Mouse (Mus musculus) layer of hippocampus, adult 9-11 months (tissue): ENCODE data around the gene Abi3.

Experiments used
- DNase-seq: peaks from one replicate; pipeline ENCODE4 v3.0.0; 2022

The Abi3 gene

GRCm38 (mm10) chr11:95824071-95824876 is 18.0 kb downstream of the Abi3 start, which contains the start of gene Phospho1:
Phospho1 (plus strand) TSS chr11:95824499.
- DNase-seq, result peak; percentile 88

GRCm38 (mm10) chr11:95822437-95822836 is 19.8 kb downstream of the Abi3 start:
- DNase-seq, result no peak

- DNase-seq, result no peak
These were observed 20.8 kb downstream of the Abi3 start for GRCm38 (mm10) chr11:95821511-95821910.

- DNase-seq, result no peak
These were observed 23.1 kb downstream of the Abi3 start for GRCm38 (mm10) chr11:95819138-95819537.

GRCm38 (mm10) chr11:95815412-95815811 is 26.9 kb downstream of the Abi3 start:
- no peak for DNase-seq

- DNase-seq, result no peak
These were observed 27.4 kb downstream of the Abi3 start for GRCm38 (mm10) chr11:95814857-95815256.

GRCm38 (mm10) chr11:95814101-95814500 is 28.2 kb downstream of the Abi3 start:
- no peak for DNase-seq

GRCm38 (mm10) chr11:95812224-95812623 is 30.1 kb downstream of the Abi3 start:
- peak; percentile 72 for DNase-seq

- no peak for DNase-seq
These were observed 30.5 kb downstream of the Abi3 start for GRCm38 (mm10) chr11:95811741-95812140.

GRCm38 (mm10) chr11:95810828-95811227 is 31.4 kb downstream of the Abi3 start:
- DNase-seq, result no peak

GRCm38 (mm10) chr11:95809603-95810002 is 32.7 kb downstream of the Abi3 start:
- DNase-seq, result no peak

GRCm38 (mm10) chr11:95808448-95809011 is 33.7 kb downstream of the Abi3 start:
- DNase-seq, result no peak

- DNase-seq, result no peak
These were observed 34.4 kb downstream of the Abi3 start for GRCm38 (mm10) chr11:95807884-95808283.

- DNase-seq, result no peak
These were observed 36.7 kb downstream of the Abi3 start for GRCm38 (mm10) chr11:95805527-95805926.

GRCm38 (mm10) chr11:95805010-95805409 is 37.3 kb downstream of the Abi3 start:
- DNase-seq, result no peak

GRCm38 (mm10) chr11:95795582-95795981 is 46.7 kb downstream of the Abi3 start:
- no peak for DNase-seq

- no peak for DNase-seq
These were observed 48.1 kb downstream of the Abi3 start for GRCm38 (mm10) chr11:95794201-95794600.

GRCm38 (mm10) chr11:95792950-95793509 is 49.2 kb downstream of the Abi3 start:
- no peak for DNase-seq

- peak; percentile 89 for DNase-seq
These were observed 50.5 kb downstream of the Abi3 start for GRCm38 (mm10) chr11:95791787-95792186.

GRCm38 (mm10) chr11:95789451-95789891 is 52.8 kb downstream of the Abi3 start:
- no peak for DNase-seq

- no peak for DNase-seq
These were observed 55.8 kb downstream of the Abi3 start for GRCm38 (mm10) chr11:95786511-95786910.

GRCm38 (mm10) chr11:95785675-95786074 is 56.6 kb downstream of the Abi3 start:
- no peak for DNase-seq

GRCm38 (mm10) chr11:95783958-95784357 is 58.3 kb downstream of the Abi3 start:
- DNase-seq, result no peak

GRCm38 (mm10) chr11:95783457-95783856 is 58.8 kb downstream of the Abi3 start:
- DNase-seq, result no peak
